Mouse (Mus musculus): ENCODE measurements around the gene Trim40. TPM values are rescaled to one million over a fixed set of nuclear protein-coding genes. Genes with fewer than 3 reads are reported as not detected.

Trim40 gene
- polyA plus RNA-seq, 1 experiment = 0.13 TPM

DNA sequence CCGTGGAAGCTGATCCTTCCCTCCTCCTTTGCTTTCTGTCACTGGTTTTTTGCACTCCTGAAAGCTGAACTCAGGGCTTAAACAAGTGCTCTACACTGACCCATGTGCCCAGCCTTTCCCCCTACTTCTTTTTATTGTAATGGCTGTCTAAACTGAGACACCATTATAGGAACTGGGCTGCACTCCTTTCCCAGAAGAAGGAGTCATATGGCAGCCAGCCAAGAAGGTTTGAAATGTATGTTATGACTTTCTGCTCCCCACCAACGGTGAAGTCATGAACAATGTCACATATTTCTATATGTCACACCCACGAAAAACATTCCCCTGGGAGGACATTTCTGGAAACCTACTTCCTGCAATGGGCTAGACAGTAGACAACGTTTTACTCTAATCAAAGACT, 15.3 kb downstream of the Trim40 start:
- no peaks in the 10 kb centered on the region for H3K27me3 ChIP-seq (replicated peaks; ENCODE audit: control insufficient read depth, insufficient read depth, low read length)
- no peak for TF ChIP-seq POLR2A (IDR thresholded peaks at IDR 0.05; ENCODE audit: low read depth, low read length)
- no peak for TF ChIP-seq CTCF (conservative IDR thresholded peaks at IDR 0.05; ENCODE audit: insufficient read depth, insufficient read length, low read depth, low read length)
- H3K36me3 ChIP-seq (ENCODE audit: control insufficient read depth, insufficient read depth, low read length) = no peaks in the 10 kb centered on the region
- no peaks in the 10 kb centered on the region for H3K4me1 ChIP-seq (ENCODE audit: control insufficient read depth, insufficient read depth, low read length)
- no peak overlapping the region for H3K27ac ChIP-seq (ENCODE audit: insufficient read depth, low read depth, low read length)
- H3K4me3 ChIP-seq (ENCODE audit: insufficient read depth, low read depth, low read length) = no peak overlapping the region
- 42% methylated on average over 4 of the region's 4 CpGs for WGBS
- DNase-seq = no peak

DNA sequence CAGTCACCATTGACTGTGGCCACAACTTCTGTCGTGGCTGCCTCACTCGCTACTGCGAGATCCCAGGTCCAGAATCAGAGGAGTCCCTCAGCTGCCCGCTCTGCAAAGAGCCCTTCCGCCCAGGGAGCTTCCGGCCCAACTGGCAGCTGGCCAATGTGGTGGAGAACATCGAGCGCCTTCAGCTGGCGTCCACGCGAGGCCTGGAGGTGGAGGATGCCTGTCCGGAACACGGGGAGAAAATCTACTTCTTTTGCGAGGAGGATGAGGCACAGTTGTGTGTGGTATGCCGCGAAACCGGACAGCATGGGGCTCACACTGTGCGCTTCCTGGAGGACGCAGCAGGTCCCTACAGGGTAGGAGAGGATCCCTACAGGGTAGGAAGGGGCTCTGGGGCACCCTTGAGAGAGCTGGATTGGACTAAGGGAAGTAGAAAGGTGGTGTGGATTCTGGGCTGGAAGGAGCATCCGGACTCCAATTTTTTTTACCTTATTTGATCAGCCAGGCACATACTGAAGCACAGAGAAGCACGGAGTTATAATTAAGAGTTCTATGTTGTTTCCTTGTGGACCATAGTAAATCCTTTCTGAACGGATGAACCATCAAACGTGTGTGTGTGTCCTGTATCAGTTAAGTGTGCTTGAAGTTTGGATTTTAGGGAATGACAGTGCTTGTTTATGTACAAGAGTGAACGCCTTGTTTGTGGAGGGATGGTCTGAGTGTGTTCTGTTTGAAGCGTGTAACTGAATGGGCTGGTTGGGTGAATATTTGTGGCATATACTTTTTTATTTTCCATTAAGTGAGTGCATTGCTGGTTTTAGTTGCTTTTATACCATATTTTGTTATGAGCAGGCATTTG, 19.7 kb downstream of the Trim40 start:
- Histone ChIP-seq H3K36me3 (ENCODE audit: control insufficient read depth, insufficient read depth, low read length) (no peaks in the 10 kb centered on the region), H3K27ac (ENCODE audit: insufficient read depth, low read depth, low read length) (no peak overlapping the region), H3K27me3 (replicated peaks; ENCODE audit: control insufficient read depth, insufficient read depth, low read length) (no peaks in the 10 kb centered on the region), H3K4me1 (ENCODE audit: control insufficient read depth, insufficient read depth, low read length) (no peaks in the 10 kb centered on the region), H3K4me3 (ENCODE audit: insufficient read depth, low read depth, low read length) (no peak overlapping the region)
- DNase-seq = peak; percentile 24
- TF ChIP-seq POLR2A (IDR thresholded peaks at IDR 0.05; ENCODE audit: low read depth, low read length) = no peak
- WGBS = 70% methylated on average over 25 of the region's 25 CpGs

DNA sequence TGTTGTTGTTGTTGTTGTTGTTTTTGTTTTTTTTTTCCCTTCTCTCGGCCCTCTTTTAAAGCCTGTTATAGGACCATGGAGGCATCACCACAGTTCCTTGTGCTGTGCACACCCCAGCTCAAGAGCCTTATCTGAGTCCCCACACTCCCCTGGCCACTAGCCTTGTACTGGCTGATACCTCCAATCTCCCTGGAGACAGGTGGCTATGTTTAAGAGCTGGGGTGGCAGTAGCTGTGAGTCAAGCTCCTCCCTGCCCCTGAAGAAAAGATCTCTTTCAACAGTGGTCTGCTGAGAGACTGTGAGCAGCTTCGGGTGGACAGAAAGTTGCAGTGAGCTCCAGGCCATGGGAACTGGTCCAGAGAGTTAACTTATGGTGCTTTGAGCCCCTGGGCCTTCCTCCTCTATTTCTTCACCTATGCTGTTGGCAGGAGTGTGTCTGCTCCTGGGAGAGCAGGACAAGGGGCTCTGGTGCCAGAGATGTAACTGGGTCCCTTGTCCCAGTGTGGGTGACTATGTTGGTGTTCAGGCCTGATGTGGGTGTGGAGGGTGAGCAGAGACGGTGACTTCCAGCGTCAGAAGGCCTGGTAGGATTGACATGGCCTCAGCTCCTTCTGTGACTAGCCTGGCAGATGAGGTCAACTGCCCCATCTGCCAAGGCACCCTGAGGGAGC, 20.5 kb downstream of the Trim40 start, which contains the start of gene Trim10:
Trim10 (plus strand) TSS at position 291 of the 671 bp plus-strand sequence.
- no peak for DNase-seq
- Histone ChIP-seq H3K27me3 (replicated peaks; ENCODE audit: control insufficient read depth, insufficient read depth, low read length) (no peaks in the 10 kb centered on the region), H3K4me1 (ENCODE audit: control insufficient read depth, insufficient read depth, low read length) (no peaks in the 10 kb centered on the region), H3K36me3 (ENCODE audit: control insufficient read depth, insufficient read depth, low read length) (no peaks in the 10 kb centered on the region), H3K27ac (ENCODE audit: insufficient read depth, low read depth, low read length) (no peak within 1 kb of the TSS), H3K4me3 (ENCODE audit: insufficient read depth, low read depth, low read length) (no peak within 1 kb of the TSS)
- WGBS = 80% methylated on average over 4 of the region's 4 CpGs
- no peak for TF ChIP-seq CTCF (conservative IDR thresholded peaks at IDR 0.05; ENCODE audit: insufficient read depth, insufficient read length, low read depth, low read length)
- TF ChIP-seq POLR2A (IDR thresholded peaks at IDR 0.05; ENCODE audit: low read depth, low read length) = no peak

DNA sequence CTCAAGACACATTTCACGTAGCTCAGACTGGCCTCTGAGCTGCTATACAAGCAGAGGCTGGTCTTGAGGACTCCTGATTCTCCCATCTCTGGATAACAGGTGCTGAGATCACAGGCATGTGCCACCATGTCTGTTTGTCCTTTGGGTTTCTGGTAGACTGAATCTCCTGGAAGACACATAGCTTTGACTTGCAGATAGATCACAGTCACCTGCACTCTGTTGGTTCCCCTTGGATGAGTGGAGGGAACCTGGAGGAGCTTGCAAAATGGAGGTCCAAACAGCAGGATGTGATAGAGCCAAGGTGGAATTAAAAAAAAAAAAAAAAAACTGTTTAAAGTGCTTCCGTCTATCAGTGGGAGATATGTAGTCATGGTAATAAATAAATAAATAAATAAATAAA, 21.1 kb downstream of the Trim40 start:
- TF ChIP-seq POLR2A (IDR thresholded peaks at IDR 0.05; ENCODE audit: low read depth, low read length) = no peak
- TF ChIP-seq CTCF (conservative IDR thresholded peaks at IDR 0.05; ENCODE audit: insufficient read depth, insufficient read length, low read depth, low read length) = no peak
- Histone ChIP-seq H3K36me3 (ENCODE audit: control insufficient read depth, insufficient read depth, low read length) (no peaks in the 10 kb centered on the region), H3K4me1 (ENCODE audit: control insufficient read depth, insufficient read depth, low read length) (no peaks in the 10 kb centered on the region), H3K4me3 (ENCODE audit: insufficient read depth, low read depth, low read length) (no peak overlapping the region), H3K27me3 (replicated peaks; ENCODE audit: control insufficient read depth, insufficient read depth, low read length) (no peaks in the 10 kb centered on the region), H3K27ac (ENCODE audit: insufficient read depth, low read depth, low read length) (no peak overlapping the region)
- no peak for DNase-seq
- WGBS = 86% methylated on average over 2 of the region's 2 CpGs

DNA sequence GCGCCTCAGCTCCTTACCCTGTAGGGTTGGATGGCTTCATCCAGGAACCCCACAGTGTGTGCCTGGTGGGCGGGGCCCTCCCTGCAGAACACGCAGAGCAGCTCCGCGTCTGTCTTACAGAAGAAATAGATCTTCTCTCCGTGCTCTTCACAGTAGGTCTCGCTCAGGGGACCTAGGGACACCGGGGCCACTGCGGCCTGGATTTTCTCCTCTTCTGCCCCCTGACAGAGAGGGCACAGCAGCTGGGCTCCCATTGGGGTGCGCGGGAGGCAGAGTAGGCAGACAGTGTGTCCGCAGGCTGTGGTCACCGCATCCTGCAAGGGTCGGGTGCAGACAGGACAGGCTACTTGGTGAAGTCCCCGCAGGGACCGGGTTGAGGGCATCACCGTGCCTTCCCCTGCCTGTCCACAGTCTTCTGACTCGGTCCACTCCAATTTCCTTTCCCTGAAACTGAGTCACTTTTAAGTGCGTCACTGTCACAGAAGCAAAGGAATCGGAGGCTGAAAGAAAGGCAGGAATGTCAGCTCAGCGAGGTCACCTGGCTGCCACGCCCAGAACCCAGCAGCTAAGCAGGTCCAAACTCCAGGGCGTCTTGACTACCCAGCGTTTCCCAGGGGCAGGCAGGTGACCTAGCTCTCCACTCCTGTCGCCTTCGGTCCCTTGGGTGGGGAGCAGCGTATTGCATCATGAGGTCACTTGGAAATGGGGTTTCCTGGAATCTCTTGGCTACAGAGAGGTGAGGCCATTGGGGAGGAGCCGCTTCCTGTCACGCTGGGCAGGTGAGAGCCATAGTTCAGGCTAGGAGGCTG, 23.0 kb downstream of the Trim40 start, which contains the start of gene Trim15:
Trim15 (minus strand) TSS at position 492 of the 809 bp plus-strand sequence.
- Histone ChIP-seq H3K27me3 (replicated peaks; ENCODE audit: control insufficient read depth, insufficient read depth, low read length) (no peaks in the 10 kb centered on the region), H3K36me3 (ENCODE audit: control insufficient read depth, insufficient read depth, low read length) (no peaks in the 10 kb centered on the region), H3K4me3 (ENCODE audit: insufficient read depth, low read depth, low read length) (no peak within 1 kb of the TSS), H3K27ac (ENCODE audit: insufficient read depth, low read depth, low read length) (no peak within 1 kb of the TSS), H3K4me1 (ENCODE audit: control insufficient read depth, insufficient read depth, low read length) (no peaks in the 10 kb centered on the region)
- DNase-seq = peak; percentile 64
- TF ChIP-seq CTCF (conservative IDR thresholded peaks at IDR 0.05; ENCODE audit: insufficient read depth, insufficient read length, low read depth, low read length) = no peak
- 15% methylated on average over 29 of the region's 29 CpGs for WGBS

DNA sequence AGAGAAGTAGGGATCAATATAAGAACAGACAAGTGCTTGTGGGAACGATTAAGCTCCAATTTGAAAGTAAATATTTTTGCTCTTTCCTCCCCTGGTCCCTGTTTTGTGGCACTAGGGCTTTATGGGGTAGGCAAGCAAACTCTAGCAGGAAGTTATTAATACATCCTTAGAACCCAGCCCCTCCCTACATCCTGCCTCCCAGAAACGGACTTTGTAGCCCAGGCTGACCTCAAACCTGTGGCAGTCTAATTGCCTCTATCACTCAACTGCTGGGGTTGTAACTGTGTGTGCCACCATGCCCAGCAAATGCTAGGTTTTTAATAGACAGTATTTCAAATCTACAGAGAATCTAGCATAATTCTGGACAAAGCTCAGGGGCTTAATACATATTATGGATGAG, 28.2 kb downstream of the Trim40 start:
- no peak for DNase-seq
- TF ChIP-seq CTCF (conservative IDR thresholded peaks at IDR 0.05; ENCODE audit: insufficient read depth, insufficient read length, low read depth, low read length) (no peak), POLR2A (IDR thresholded peaks at IDR 0.05; ENCODE audit: low read depth, low read length) (no peak)
- Histone ChIP-seq H3K36me3 (ENCODE audit: control insufficient read depth, insufficient read depth, low read length) (peaks cover 2% of the 10 kb centered on the region), H3K27me3 (replicated peaks; ENCODE audit: control insufficient read depth, insufficient read depth, low read length) (no peaks in the 10 kb centered on the region), H3K4me1 (ENCODE audit: control insufficient read depth, insufficient read depth, low read length) (0 out of 2 replicates have a peak, but pooled peaks cover 4% of the 10 kb centered on the region), H3K4me3 (ENCODE audit: insufficient read depth, low read depth, low read length) (no peak overlapping the region), H3K27ac (ENCODE audit: insufficient read depth, low read depth, low read length) (no peak overlapping the region)
- WGBS = 38% methylated on average over 2 of the region's 2 CpGs

Data from kidney, adult 2 months (tissue).